Mouse (Mus musculus) thymus, adult 2 months (tissue): ENCODE measurements at regions not wholly inside any gene's neighbourhood (a gene's known extent, or its start where the extent isn't known, plus 50 kb on each side); places are given as distances from the start of the nearest gene placed in this dataset.

Experiments
- CTCF ChIP-seq: fragments of 200-500 bp; IDR thresholded peaks from 2 replicates; pipeline ENCODE4 v1.5.1; 2012; ENCODE audit warnings: mild to moderate bottlenecking, control low read depth, low read length, moderate library complexity, borderline replicate concordance; ENCODE audit not compliant: control insufficient read depth, poor library complexity, insufficient read depth; ENCODE audit errors: extremely low read depth
- POLR2A ChIP-seq: fragments of 200-500 bp; IDR thresholded peaks from 2 replicates; pipeline ENCODE4 v1.6.1; 2012; ENCODE audit warnings: mild to moderate bottlenecking, low read length, control low read depth, moderate library complexity; ENCODE audit not compliant: control insufficient read depth, poor library complexity, insufficient read depth; ENCODE audit errors: extremely low read depth

DNA sequence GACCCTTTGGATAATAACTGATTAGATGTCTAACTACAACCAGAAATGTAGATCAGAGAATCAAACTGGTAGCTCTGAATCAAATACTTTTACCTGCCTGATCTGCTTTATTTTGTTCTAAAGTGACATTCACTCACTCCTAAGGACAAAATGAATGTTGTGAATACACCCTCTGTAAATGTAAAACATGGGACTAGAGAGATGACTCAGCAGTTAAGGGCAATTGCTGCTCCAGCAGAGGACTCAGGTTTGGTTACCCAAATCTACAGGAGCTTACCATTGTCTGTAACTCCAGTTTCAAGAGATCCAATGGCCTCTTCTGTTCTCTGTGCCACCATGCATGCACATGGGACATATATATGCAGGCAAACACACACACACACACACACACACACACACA is 57.0 kb upstream of the Tnfsf11 start:
- TF ChIP-seq CTCF (no peak), POLR2A (no peak)
